Mouse (Mus musculus) mature B cell (primary cell): Measurements from ENCODE around the gene Limch1.

Source experiments
- in situ Hi-C: fragments of 300-500 bp; cut with MboI; formaldehyde crosslinking; loops from 2 replicates; pipeline ENCODE4 v1.14.3; 2019

Limch1 gene

DNA sequence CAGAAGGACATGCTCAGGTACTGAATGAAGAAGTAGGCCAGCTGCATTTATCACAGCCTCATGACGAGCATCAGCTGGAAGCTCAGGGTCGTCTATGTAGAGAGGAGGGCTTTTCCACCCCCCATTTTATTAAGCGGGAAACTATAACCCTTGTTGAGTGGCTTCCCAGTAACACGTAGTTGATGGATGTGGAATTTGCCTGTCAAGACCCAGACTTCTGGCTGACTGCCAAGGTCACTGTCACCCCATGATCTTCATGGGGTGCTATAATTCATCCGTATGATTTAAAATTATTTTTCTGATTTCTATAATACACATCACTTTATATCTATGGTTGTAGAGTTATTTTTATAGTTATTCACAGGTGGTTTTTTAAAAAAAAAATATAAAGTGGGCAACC lies 131.4 kb downstream of the Limch1 start:
- in situ Hi-C loops, result no loop called here

DNA sequence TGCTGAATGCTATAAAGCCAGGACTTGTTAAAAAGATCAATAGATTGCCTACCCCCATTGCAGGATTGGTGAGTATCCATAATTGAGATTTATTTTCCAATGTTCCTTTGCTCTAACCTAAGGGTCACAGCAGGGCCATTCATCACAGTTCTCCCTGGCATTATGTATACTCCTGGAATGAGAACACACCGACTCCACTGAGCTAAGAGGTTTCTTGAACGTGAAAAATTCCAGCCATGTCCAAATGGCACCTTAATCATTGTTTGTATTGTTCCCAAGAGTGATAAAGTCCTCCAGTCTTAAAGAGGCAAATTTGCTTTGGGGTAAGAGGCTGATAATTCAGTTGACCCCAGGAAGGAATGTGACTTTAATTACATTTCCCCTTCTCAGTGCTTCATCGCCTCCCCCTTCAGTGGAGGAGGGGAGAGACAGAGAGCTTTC lies 136.3 kb downstream of the Limch1 start:
- in situ Hi-C loops, result no loop called here

DNA sequence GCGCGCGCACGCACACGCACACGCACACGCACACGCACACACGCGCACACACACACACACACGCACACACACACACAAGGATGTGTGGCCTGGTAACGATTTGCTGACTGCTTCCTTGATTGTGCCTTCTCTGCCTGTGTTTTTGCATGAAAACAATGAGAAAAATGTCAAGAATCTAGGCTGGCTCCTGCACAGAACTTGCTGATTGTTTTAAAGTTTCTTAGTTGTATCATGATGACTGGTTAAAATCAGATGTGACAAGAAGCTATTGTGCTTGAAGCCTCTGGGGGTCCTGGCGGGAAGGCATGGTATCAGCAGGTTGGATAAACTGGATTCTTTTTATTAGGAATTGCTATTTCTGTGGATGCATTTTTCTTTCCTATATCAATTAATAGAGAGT lies 137.1 kb downstream of the Limch1 start:
- in situ Hi-C loops, result no loop called here

GRCm38 (mm10) chr5:66884505-66884904 lies 138.9 kb downstream of the Limch1 start:
- in situ Hi-C loops, result no loop called here

DNA sequence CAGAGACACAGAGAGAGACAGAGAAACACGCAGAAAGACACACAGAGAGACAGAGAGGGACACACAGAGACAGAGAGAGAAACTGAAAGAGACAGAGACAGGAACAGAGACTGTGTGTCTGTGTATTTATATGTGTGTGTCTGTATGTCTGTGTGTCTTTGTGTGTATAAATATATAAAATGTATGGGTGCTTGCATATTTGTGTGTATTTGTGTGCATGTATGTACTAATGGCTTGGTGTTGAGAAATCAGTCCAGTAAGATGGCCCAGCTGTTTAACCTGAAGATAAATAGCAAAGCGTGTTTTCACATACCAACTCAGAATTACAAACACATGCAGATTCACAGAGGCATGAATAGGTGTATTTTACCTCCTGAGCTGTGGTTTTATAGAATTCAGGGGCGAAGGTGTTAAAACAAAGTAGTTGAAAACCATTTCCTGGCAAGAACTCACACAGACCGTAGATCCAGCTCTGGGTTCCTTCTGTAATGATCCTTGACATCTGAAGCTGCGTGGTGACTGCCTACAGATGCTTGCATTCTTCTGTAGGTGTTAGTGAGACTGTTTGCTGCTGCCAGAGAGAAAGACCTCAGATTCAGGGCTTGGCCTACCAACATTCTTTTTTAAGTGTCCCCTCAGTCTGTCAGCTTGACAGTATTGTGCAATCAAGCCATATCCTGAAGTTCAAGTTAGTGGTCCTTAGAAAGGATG lies 140.9 kb downstream of the Limch1 start:
- in situ Hi-C loops, result no loop called here

DNA sequence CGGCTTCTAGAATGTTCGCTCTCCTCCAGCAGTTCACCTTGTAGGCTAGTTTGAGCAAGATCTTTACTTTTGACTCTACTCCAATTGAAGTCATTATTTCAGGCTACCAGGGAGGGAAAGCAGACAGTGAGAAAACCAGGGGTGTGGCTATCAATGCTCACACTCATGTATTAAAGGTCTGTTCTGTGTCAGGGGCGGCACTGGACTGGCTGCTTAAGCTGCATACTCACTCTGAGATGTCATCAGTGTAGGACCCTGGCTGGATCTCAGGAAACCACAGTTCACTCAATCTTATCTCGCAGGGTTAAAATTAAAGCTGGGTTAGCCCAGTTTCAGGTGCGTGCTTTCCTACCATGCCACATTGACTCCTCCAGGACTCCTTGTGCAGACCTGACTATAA lies 142.4 kb downstream of the Limch1 start:
- in situ Hi-C loops, result no loop called here

GRCm38 (mm10) chr5:66889337-66889736 lies 143.7 kb downstream of the Limch1 start:
- in situ Hi-C loops, result no loop called here

- in situ Hi-C loops, result no loop called here
Measured at GRCm38 (mm10) chr5:66895440-66896120, 150.0 kb downstream of the Limch1 start.

DNA sequence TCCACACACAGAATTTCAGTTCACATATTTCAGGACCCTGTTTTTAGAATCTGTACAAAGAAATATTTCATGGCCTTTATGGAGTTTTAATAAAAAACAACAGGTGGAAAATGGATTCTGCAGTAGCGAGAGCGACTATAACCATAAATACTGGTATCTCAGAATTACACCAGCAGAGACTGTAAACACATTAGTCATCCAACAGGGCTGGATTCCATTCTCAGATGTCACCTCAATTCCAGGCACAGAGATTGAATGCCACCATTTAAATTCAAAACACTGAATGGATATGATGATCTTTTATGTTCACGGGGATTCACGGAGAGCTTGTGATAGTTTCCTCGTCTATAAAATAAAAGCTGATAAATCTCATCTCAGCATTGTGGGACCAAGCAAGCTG lies 152.0 kb downstream of the Limch1 start:
- in situ Hi-C loops, result no loop called here

DNA sequence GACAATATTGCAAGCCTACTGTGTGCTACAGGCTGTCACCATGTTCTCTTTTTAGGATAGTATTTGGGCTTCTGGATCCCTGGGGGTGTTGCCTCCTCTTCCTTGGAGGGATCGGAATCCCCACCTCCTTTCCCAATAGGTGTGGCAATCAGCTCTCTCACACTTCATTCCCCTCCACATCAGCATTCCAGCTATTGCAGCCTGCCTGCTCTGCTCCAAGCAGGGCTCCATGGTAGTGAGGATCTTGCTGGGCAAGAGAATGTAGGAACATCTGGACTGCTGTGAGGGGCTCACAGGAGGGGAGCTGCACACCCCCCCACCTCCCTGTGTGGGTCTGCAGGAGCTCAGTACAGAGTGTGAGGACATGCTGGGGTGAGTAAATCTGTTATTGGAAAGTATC lies 152.6 kb downstream of the Limch1 start:
- in situ Hi-C loops, result no loop called here

DNA sequence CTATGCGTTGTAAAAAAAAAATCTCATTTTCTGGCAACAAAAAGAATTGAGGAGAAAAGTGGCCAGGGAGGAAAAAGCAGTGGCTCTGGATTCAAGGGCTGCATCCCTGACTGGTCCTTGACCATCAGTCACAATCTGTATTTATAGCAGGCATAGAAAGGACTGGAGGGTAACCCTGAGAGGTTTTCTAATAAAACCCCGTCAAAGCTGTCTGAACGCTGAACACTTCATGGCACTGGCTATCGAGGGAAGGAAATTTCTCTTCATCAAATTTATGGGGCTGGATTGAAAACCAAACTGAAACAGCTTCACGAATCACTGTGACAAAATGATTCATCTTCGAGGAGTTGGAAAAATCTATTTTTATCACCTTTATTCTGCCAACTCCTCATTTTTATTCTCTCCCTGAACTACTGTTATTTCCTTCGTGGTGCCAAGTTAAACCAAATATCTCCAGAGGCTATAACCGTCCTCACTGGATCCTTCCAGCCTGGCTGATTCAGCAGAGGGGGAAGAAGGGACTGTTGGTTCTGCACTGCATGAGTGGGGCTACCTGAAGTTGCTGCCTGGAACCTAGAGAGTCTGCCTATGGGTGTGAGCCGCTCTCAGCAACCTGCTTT lies 153.3 kb downstream of the Limch1 start:
- in situ Hi-C loops, result no loop called here

DNA sequence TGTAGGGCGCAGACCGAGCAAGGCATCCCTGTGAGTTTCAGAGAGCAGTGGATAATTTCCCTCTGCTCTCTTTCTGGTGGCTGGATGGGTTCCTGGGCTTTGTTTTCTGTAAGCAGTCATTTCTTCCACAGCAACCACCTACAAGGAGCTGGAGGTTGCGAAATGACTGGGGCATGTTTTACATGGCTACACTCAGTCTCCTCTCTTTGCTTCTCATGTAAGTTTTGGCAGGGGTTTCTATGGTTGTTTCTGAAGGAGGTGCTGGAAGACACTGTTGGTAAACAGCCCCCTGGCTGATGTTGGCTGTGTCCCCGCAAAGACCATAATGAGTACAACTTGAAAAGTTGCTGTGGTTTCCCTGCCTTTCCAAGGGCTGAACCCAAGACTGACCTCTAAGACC lies 155.5 kb downstream of the Limch1 start:
- in situ Hi-C loops, result no loop called here

- in situ Hi-C loops, result no loop called here
Measured at GRCm38 (mm10) chr5:66904835-66905234, 159.2 kb downstream of the Limch1 start.

DNA sequence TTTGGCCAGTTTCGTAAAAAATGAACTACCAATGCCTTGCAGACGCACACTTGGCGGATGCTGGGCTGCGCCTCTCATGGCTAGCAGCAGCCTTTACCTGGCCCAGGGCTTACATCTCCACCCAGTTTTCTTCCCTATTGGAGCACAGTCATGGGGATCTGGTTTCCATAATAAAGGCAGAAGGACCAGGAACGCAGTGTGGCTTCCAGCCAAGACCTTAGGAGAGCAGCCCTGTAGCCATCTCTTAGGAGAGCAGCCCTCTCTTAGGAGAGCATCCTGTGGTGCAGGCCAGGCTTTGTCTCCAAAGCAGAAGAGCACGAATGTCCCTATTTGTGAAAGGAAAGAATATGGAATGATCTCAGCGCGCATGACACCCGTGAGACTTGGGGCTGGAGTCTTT lies 163.3 kb downstream of the Limch1 start:
- in situ Hi-C loops, result no loop called here

GRCm38 (mm10) chr5:66909962-66910361 lies 164.3 kb downstream of the Limch1 start:
- in situ Hi-C loops, result no loop called here

- in situ Hi-C loops, result no loop called here
Measured at GRCm38 (mm10) chr5:66910610-66911009, 165.0 kb downstream of the Limch1 start.

DNA sequence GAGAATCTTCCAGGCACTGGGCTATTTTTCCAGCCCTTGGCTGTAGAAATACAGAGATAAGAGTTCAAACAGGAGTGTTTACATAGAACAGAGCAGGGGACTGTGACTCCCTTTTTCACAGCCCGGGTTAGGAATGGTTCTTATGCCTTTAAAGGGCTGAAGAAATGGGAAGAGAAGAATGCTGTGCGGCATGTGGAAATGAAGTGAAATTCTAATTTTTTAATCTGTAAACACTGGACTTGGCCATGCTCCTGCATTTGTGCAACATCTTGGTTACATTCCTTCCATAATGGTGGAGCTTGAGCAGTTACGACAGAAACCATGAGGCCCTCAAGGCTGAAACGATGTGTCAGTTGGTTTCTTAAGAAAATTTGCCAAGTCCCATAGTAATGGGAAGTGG lies 165.4 kb downstream of the Limch1 start:
- in situ Hi-C loops, result no loop called here

- in situ Hi-C loops, result no loop called here
Measured at GRCm38 (mm10) chr5:66913791-66914190, 168.2 kb downstream of the Limch1 start.

DNA sequence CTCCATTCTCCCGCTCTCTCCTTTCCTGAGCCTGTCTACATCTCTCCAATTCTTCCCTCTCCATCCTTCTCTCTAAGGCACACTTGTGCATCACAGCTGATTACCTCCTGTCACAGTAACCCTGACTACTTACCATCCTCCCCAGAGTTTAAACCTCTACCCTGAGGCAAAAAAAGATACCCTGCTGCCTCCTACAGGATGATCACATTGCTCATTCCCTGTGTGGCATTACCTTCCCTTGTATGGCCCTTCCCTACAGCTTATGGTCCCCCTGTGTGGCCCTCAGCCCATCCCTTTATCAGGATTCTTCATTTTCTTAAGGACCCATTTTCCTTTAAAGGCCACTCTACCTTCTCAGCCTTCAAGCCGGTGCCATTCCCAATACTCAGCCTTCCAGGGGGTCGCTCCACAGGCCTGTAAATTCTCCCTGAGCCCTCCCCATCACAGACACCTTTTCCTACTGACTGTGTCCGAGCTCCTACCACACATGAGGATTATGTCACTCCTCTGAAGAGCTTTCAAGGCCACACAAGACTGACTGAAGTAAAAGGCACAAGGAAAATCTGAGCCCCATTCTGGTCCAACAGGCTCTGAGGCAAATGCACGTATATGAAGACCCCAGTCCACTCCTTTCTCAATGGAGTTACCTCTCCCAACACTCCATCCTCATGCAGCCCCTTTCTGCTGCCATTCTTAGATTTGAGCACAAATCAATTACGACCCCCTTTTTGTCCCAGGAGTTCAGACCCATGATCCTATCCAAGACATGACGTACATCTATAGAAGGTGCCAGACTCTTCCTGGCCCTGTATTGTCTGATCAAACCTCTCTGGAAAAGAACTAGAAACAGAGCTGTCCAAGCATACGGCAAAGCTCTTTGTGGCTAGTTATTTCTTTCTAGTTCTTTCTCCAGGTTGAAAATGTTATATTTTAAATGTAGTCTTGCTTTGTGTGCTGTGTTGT lies 172.0 kb downstream of the Limch1 start:
- in situ Hi-C loops, result no loop called here

- in situ Hi-C loops, result no loop called here
Measured at GRCm38 (mm10) chr5:66918316-66919305, 173.0 kb downstream of the Limch1 start.

GRCm38 (mm10) chr5:66922582-66922981 lies 177.0 kb downstream of the Limch1 start:
- in situ Hi-C loops, result no loop called here
